Mouse (Mus musculus): ENCODE measurements around the gene Eif4g1. TPM values are rescaled to one million over a fixed set of nuclear protein-coding genes. Genes with fewer than 3 reads are reported as not detected.

The Eif4g1 gene
- total RNA-seq, 2 experiments from 2014 or later = 353 to 356 TPM

Other genes with a start within 250 kb of the Eif4g1 start
- 10 to 100 TPM; 48.1 to 53.5 TPM for gene Abcc5, start 241.9 kb upstream of the Eif4g1 start, total RNA-seq (2021)
- gene Eif2b5, start 169.5 kb upstream of the Eif4g1 start, total RNA-seq (2021) = 10 to 100 TPM; 52.7 to 54.2 TPM
- gene Dvl3, start 151.3 kb upstream of the Eif4g1 start, total RNA-seq (2021) = 10 to 100 TPM; 60.7 to 61.7 TPM
- gene Ap2m1, start 132.8 kb upstream of the Eif4g1 start, total RNA-seq (2021) = 100 to 1,000 TPM; 253 to 284 TPM
- gene Abcf3, start 119.7 kb upstream of the Eif4g1 start, total RNA-seq (2021) = 10 to 100 TPM; 62.9 to 66.2 TPM
- gene Vwa5b2, start 78.8 kb upstream of the Eif4g1 start, total RNA-seq (2021) = 1 to 10 TPM in 1 of 2 experiments, under 1 TPM in 1; 0.30 to 1.0 TPM
- gene Eef1akmt4, start 56.7 kb upstream of the Eif4g1 start, total RNA-seq (2021) = 1 to 10 TPM; 5.1 to 5.3 TPM
- gene Gm49333, start 56.7 kb upstream of the Eif4g1 start, total RNA-seq (2021) = under 1 TPM in 1 of 2 experiments, not detected in 1; 0.20 TPM
- 10 to 100 TPM; 11.3 to 11.8 TPM for gene Alg3, start 56.6 kb upstream of the Eif4g1 start, total RNA-seq (2021)
- gene Camk2n2, start 47.0 kb upstream of the Eif4g1 start, total RNA-seq (2021) = 1 to 10 TPM; 1.3 to 1.6 TPM
- gene Ece2, start 38.5 kb upstream of the Eif4g1 start, total RNA-seq (2021) = under 1 TPM; 0.62 TPM
- gene Psmd2, start 16.7 kb upstream of the Eif4g1 start, total RNA-seq (2021) = 100 to 1,000 TPM; 195 TPM
- gene Fam131a, start 24.9 kb downstream of the Eif4g1 start, total RNA-seq (2021) = 10 to 100 TPM; 16.0 to 18.9 TPM
- gene Polr2h, start 49.4 kb downstream of the Eif4g1 start, total RNA-seq (2021) = 10 to 100 TPM; 12.5 to 13.2 TPM
- gene Clcn2, start 49.4 kb downstream of the Eif4g1 start, total RNA-seq (2021) = 1 to 10 TPM; 3.3 to 3.5 TPM
- gene Chrd, start 64.8 kb downstream of the Eif4g1 start, total RNA-seq (2021) = 1 to 10 TPM; 1.4 to 3.4 TPM
- gene Thpo, start 66.2 kb downstream of the Eif4g1 start, total RNA-seq (2021) = not detected